Mouse (Mus musculus): ENCODE data around the gene Sde2. TPM values are rescaled to one million over a fixed set of nuclear protein-coding genes. Genes with fewer than 3 reads are reported as not detected.
A peak's percentile ranks its signal among the peaks of the same experiment; 100 is the strongest.

The Sde2 gene
- polyA plus RNA-seq, 1 experiment from 2014 or later, result 49.0 TPM

DNA sequence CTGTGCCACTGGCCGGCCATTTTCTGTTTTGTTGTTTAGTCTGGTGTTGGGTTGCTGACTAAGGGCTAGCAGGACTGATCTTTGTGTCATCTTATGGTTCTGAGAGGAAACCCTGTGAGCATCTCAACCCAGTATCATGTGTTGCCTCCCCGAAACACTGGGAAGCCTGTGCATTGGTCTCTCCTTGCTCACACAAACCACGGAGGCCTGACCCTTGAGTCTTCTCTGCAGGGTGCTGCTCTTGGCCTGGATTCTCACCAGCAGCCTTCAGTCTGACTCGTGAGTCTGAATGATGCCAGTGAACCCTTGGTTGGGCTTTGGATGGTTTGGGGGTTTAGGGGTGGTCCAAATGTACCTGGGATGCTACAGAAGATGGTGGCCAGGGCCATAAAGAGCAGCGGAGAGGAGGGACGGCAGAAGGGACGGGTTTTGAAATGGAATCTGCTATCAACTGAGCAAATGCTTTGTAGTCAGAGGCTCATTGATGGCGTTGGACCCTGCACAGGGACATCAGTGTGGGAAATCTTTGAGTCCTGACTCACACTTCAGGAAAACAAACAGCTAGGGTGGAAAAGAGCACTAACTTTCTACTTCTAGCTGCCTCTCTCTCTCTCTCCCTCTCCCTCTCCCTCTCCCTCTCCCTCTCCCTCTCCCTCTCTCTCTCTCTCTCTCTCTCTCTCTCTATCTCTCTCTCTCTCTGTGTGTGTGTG lies 11.6 kb upstream of the Sde2 start:
- WGBS, result 78% methylated on average over 8 of the region's 8 CpGs
- Histone ChIP-seq H3K4me1 (replicated peaks; ENCODE audit: control insufficient read depth, insufficient read depth, low read length) (0 out of 2 replicates have a peak, but pooled peaks cover 3% of the 10 kb centered on the region), H3K9me3 (ENCODE audit: control insufficient read depth, low read length) (no peaks in the 10 kb centered on the region), H3K27ac (ENCODE audit: low read depth, low read length) (no peak overlapping the region), H3K9ac (ENCODE audit: low read depth, low read length) (no peak overlapping the region), H3K27me3 (replicated peaks; ENCODE audit: control insufficient read depth, insufficient read depth, low read length) (no peaks in the 10 kb centered on the region), H3K36me3 (ENCODE audit: control insufficient read depth, insufficient read depth, low read length) (no peaks in the 10 kb centered on the region), H3K4me2 (no peak overlapping the region), H3K4me3 (ENCODE audit: low read depth, low read length) (no peak overlapping the region)
- no peak for DNase-seq (ENCODE audit: low spot score)
- ATAC-seq (replicated peaks; ENCODE audit: low FRiP score), result no peak

GRCm38 (mm10) chr1:180841561-180842300 lies 9.2 kb upstream of the Sde2 start:
- DNase-seq (ENCODE audit: low spot score) (no peak), ATAC-seq (replicated peaks; ENCODE audit: low FRiP score) (no peak)
- H3K27ac ChIP-seq (ENCODE audit: low read depth, low read length), result no peak overlapping the region
- H3K36me3 ChIP-seq (ENCODE audit: control insufficient read depth, insufficient read depth, low read length), result no peaks in the 10 kb centered on the region
- no peak overlapping the region for H3K4me2 ChIP-seq
- H3K9me3 ChIP-seq (ENCODE audit: control insufficient read depth, low read length), result no peaks in the 10 kb centered on the region
- H3K4me1 ChIP-seq (replicated peaks; ENCODE audit: control insufficient read depth, insufficient read depth, low read length), result 0 out of 2 replicates have a peak, but pooled peaks cover 3% of the 10 kb centered on the region
- H3K4me3 ChIP-seq (ENCODE audit: low read depth, low read length), result no peak overlapping the region
- H3K9ac ChIP-seq (ENCODE audit: low read depth, low read length), result no peak overlapping the region
- H3K27me3 ChIP-seq (replicated peaks; ENCODE audit: control insufficient read depth, insufficient read depth, low read length), result no peaks in the 10 kb centered on the region
- WGBS, result 79% methylated on average over 8 of the region's 8 CpGs

DNA sequence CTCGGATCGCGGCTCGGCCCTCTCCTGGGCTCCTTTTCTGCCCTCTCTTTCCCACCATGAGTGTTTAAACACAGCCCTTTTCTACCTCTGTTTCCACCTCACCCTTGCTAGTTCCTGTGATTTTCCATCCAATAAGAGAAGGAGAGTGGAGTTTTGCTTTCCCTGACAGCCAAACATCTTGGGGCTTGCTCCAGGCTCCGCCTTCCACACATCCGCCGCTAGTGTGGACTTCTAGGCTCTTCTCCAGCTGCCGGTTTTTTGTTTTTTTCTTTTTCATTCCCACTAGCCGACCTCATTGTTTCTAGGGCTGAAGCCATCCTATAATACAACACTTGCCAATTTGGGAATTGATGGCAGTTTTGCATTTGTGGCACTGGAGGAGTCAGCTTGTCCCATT lies 2.8 kb upstream of the Sde2 start:
- H3K27me3 ChIP-seq (replicated peaks; ENCODE audit: control insufficient read depth, insufficient read depth, low read length), result no peaks in the 10 kb centered on the region
- ATAC-seq (replicated peaks; ENCODE audit: low FRiP score) (peak; percentile 60), DNase-seq (ENCODE audit: low spot score) (peak; percentile 49)
- 0% methylated on average over 9 of the region's 9 CpGs for WGBS
- peak overlapping the region; percentile 100 for H3K27ac ChIP-seq (ENCODE audit: low read depth, low read length)
- H3K36me3 ChIP-seq (ENCODE audit: control insufficient read depth, insufficient read depth, low read length), result no peaks in the 10 kb centered on the region
- H3K9ac ChIP-seq (ENCODE audit: low read depth, low read length), result peak overlapping the region; percentile 69
- peaks cover 37% of the 10 kb centered on the region for H3K4me1 ChIP-seq (replicated peaks; ENCODE audit: control insufficient read depth, insufficient read depth, low read length)
- H3K4me2 ChIP-seq, result peak overlapping the region; percentile 75
- H3K9me3 ChIP-seq (ENCODE audit: control insufficient read depth, low read length), result no peaks in the 10 kb centered on the region
- H3K4me3 ChIP-seq (ENCODE audit: low read depth, low read length), result peak overlapping the region; percentile 40

DNA sequence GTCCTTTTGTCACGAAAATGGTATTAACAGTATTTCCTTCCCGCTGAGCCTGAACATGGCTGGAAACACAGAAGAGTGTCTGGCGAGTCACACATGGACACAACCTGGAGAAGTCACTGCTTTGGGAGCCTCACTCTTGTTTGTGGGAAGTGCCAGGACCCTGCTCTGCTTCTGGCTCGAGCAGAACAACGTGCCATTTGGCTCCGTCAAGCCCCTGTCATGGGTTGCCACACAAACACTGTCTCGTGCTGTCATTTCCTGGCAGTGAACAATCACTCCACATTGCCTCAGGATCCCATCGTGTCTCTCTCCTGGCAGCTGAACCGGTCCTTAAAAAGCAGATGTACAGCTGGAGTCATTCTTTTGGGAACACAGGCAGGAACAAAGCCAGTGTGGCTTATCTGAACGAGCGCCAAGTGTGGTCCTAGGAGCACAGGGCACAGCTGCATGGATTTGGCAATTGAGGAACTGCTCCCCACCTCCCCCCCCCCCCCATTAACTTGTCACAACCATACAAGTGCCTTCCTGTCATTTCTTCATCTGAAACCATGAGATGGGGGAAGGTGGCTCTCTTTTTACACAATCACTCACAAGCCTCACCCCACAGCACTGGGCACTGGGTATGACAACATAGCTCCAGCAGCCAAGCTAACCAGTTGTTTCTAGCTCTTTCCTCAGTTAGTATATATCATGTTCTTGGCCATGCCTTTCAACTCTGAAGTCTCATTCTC lies 2.3 kb upstream of the Sde2 start:
- WGBS, result 13% methylated on average over 11 of the region's 11 CpGs
- Histone ChIP-seq H3K27ac (ENCODE audit: low read depth, low read length) (peak overlapping the region; percentile 100), H3K27me3 (replicated peaks; ENCODE audit: control insufficient read depth, insufficient read depth, low read length) (no peaks in the 10 kb centered on the region), H3K4me2 (peak overlapping the region; percentile 75), H3K9me3 (ENCODE audit: control insufficient read depth, low read length) (no peaks in the 10 kb centered on the region), H3K4me1 (replicated peaks; ENCODE audit: control insufficient read depth, insufficient read depth, low read length) (peaks cover 37% of the 10 kb centered on the region), H3K4me3 (ENCODE audit: low read depth, low read length) (peak overlapping the region; percentile 40), H3K36me3 (ENCODE audit: control insufficient read depth, insufficient read depth, low read length) (no peaks in the 10 kb centered on the region), H3K9ac (ENCODE audit: low read depth, low read length) (peak overlapping the region; percentile 69)
- peak; percentile 54 for DNase-seq (ENCODE audit: low spot score)
- no peak; the same call in 1 of the 2 replicates for ATAC-seq (replicated peaks; ENCODE audit: low FRiP score)

- peaks cover 37% of the 10 kb centered on the region for H3K4me1 ChIP-seq (replicated peaks; ENCODE audit: control insufficient read depth, insufficient read depth, low read length)
- WGBS, result 37% methylated on average over 11 of the region's 11 CpGs
These were observed 1.1 kb upstream of the Sde2 start for GRCm38 (mm10) chr1:180849701-180850301.

DNA sequence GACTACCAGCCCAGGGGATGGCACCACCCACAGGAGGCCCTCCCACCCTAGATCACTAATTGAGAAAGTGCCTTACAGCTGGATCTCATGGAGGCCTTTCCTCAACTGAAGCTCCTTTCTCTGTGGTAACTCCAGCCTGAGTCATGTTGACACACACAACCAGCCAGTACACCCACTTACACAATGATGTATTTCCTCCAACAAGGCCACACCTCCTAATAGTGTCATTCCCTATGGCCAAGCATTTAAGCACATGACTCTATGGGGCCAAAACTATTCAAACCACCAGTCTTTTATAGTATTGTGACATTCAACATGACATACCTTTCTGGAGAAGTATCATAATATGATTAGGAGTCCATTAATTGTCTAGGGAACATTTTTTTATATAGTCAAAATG lies 7.8 kb downstream of the Sde2 start:
- Histone ChIP-seq H3K9ac (ENCODE audit: low read depth, low read length) (no peak overlapping the region), H3K4me3 (ENCODE audit: low read depth, low read length) (no peak overlapping the region), H3K9me3 (ENCODE audit: control insufficient read depth, low read length) (no peaks in the 10 kb centered on the region), H3K27me3 (replicated peaks; ENCODE audit: control insufficient read depth, insufficient read depth, low read length) (no peaks in the 10 kb centered on the region), H3K4me2 (no peak overlapping the region), H3K27ac (ENCODE audit: low read depth, low read length) (no peak overlapping the region), H3K4me1 (replicated peaks; ENCODE audit: control insufficient read depth, insufficient read depth, low read length) (peaks cover 8% of the 10 kb centered on the region), H3K36me3 (ENCODE audit: control insufficient read depth, insufficient read depth, low read length) (peaks cover 55% of the 10 kb centered on the region)
- ATAC-seq (replicated peaks; ENCODE audit: low FRiP score) (no peak), DNase-seq (ENCODE audit: low spot score) (no peak)

More at GRCm38 (mm10) chr1:180849701-180850301, 1.1 kb upstream of the Sde2 start:
- Histone ChIP-seq H3K9ac (ENCODE audit: low read depth, low read length) (peak overlapping the region; percentile 82), H3K36me3 (ENCODE audit: control insufficient read depth, insufficient read depth, low read length) (no peaks in the 10 kb centered on the region), H3K9me3 (ENCODE audit: control insufficient read depth, low read length) (no peaks in the 10 kb centered on the region), H3K27me3 (replicated peaks; ENCODE audit: control insufficient read depth, insufficient read depth, low read length) (no peaks in the 10 kb centered on the region), H3K4me3 (ENCODE audit: low read depth, low read length) (peak overlapping the region; percentile 84), H3K27ac (ENCODE audit: low read depth, low read length) (peak overlapping the region; percentile 100), H3K4me2 (peak overlapping the region; percentile 87)
- no peak for ATAC-seq (replicated peaks; ENCODE audit: low FRiP score)
- DNase-seq (ENCODE audit: low spot score), result peak; percentile 44

DNA sequence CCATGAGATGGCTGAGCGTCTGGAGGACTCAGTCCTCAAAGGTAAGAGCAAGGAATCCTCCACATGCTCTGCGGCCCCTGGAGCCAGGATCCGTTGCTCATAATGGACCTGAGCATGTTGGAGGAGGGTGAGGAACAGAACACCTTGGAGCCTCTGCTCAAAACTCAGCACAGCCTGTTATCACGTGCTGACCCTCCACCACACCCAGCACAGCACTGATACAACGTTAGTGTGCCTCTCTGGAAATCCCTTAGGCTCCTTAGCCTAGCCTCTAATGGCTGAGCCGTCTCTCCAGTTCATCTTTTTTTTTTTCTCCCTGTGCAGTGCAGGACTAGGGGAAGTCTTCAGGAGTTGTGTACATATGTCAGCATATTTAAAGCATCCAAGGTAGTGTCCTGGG lies 9.1 kb downstream of the Sde2 start:
- H3K4me2 ChIP-seq, result no peak overlapping the region
- peak; percentile 73 for ATAC-seq (replicated peaks; ENCODE audit: low FRiP score)
- H3K27me3 ChIP-seq (replicated peaks; ENCODE audit: control insufficient read depth, insufficient read depth, low read length), result no peaks in the 10 kb centered on the region
- peaks cover 63% of the 10 kb centered on the region for H3K36me3 ChIP-seq (ENCODE audit: control insufficient read depth, insufficient read depth, low read length)
- no peak for DNase-seq (ENCODE audit: low spot score)
- H3K27ac ChIP-seq (ENCODE audit: low read depth, low read length), result no peak overlapping the region
- WGBS, result 74% methylated on average over 6 of the region's 6 CpGs
- no peak overlapping the region for H3K4me3 ChIP-seq (ENCODE audit: low read depth, low read length)
- H3K9ac ChIP-seq (ENCODE audit: low read depth, low read length), result no peak overlapping the region
- peaks cover 7% of the 10 kb centered on the region for H3K4me1 ChIP-seq (replicated peaks; ENCODE audit: control insufficient read depth, insufficient read depth, low read length)
- H3K9me3 ChIP-seq (ENCODE audit: control insufficient read depth, low read length), result no peaks in the 10 kb centered on the region

DNA sequence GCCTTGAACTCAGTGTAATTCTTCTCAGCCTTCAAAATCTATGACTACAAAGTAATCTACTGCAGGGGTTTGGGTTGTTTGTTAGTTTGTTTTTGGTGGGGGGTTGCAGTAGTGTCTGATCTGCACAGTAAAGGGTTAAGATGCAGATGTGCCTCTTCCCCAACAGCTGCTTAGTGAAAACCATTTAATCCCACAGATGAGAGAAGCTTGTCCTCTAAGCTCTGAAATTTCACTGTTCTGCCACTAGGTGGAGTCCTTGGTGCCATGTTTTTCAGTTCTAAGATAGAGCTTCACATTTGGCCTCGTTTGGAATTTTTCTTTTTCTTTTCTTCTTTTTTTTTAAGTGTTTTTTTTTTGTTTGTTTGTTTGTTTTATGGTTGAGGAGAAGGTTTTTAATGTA lies 12.7 kb downstream of the Sde2 start:
- 26% methylated on average over 1 of the region's 1 CpGs for WGBS
- DNase-seq (ENCODE audit: low spot score) (no peak), ATAC-seq (replicated peaks; ENCODE audit: low FRiP score) (no peak)
- H3K36me3 ChIP-seq (ENCODE audit: control insufficient read depth, insufficient read depth, low read length), result peaks cover 61% of the 10 kb centered on the region
- no peak overlapping the region for H3K4me2 ChIP-seq
- no peak overlapping the region for H3K4me3 ChIP-seq (ENCODE audit: low read depth, low read length)
- H3K9ac ChIP-seq (ENCODE audit: low read depth, low read length), result no peak overlapping the region
- no peak overlapping the region for H3K27ac ChIP-seq (ENCODE audit: low read depth, low read length)
- no peaks in the 10 kb centered on the region for H3K27me3 ChIP-seq (replicated peaks; ENCODE audit: control insufficient read depth, insufficient read depth, low read length)
- H3K4me1 ChIP-seq (replicated peaks; ENCODE audit: control insufficient read depth, insufficient read depth, low read length), result peaks cover 6% of the 10 kb centered on the region
- H3K9me3 ChIP-seq (ENCODE audit: control insufficient read depth, low read length), result no peaks in the 10 kb centered on the region

All from liver, embryonic 11.5 days (tissue).